Mouse (Mus musculus) embryonic facial prominence, embryonic 13.5 days (tissue): Measurements from ENCODE around the gene 4930519G04Rik. TPM values are rescaled to one million over a fixed set of nuclear protein-coding genes. Genes with fewer than 3 reads are reported as not detected.
A peak's percentile ranks its signal among the peaks of the same experiment; 100 is the strongest.
"Not testable (repeated sequence)": the region's sequence is repeated elsewhere in the genome, so short reads cannot be mapped to it uniquely, and the experiment has no call there.

Experiments used
- ATAC-seq: fragments of 200-750 bp; cut with Nextera tagmentation; 2 replicates; pipeline ENCODE4 v1.8.0; 2017; ENCODE audit warnings: low read depth; ENCODE audit not compliant: insufficient number of reproducible peaks, insufficient read depth, low FRiP score, low TSS enrichment
- H3K27ac ChIP-seq: fragments of 300-500 bp; sonication (generic); 2 replicates; pipeline ENCODE4 v1.5.1; 2015; ENCODE audit warnings: moderate library complexity, mild to moderate bottlenecking, inconsistent platforms
- H3K27me3 ChIP-seq: fragments of 300-500 bp; sonication (generic); 2 replicates; pipeline ENCODE4 v1.6.1; 2015; ENCODE audit warnings: mild to moderate bottlenecking, inconsistent platforms
- H3K36me3 ChIP-seq: fragments of 300-500 bp; sonication (generic); 2 replicates; pipeline ENCODE4 v1.6.1; 2015; ENCODE audit warnings: mild to moderate bottlenecking, inconsistent platforms
- H3K4me1 ChIP-seq: fragments of 300-500 bp; sonication (generic); 2 replicates; pipeline ENCODE4 v1.6.1; 2015; ENCODE audit warnings: inconsistent platforms
- H3K4me2 ChIP-seq: fragments of 300-500 bp; sonication (generic); 2 replicates; pipeline ENCODE4 v1.6.1; 2015; ENCODE audit warnings: moderate library complexity, mild to moderate bottlenecking, inconsistent platforms
- H3K4me3 ChIP-seq: fragments of 300-500 bp; sonication (generic); 2 replicates; pipeline ENCODE4 v1.5.1; 2015; ENCODE audit warnings: mild to moderate bottlenecking, inconsistent platforms
- H3K9ac ChIP-seq: fragments of 300-500 bp; sonication (generic); 2 replicates; pipeline ENCODE4 v1.6.1; 2015; ENCODE audit warnings: mild to moderate bottlenecking, inconsistent platforms
- H3K9me3 ChIP-seq: fragments of 300-500 bp; sonication (generic); 2 replicates; pipeline ENCODE4 v1.6.1; 2016; ENCODE audit warnings: inconsistent platforms
- WGBS: fragments of 180-500 bp; shearing (Covaris S2); methylation state at CpG from one replicate; pipeline ENCODE4 v1.1.7; 2015; ENCODE audit warnings: mixed read lengths; 5-methylcytosine and 5-hydroxymethylcytosine counted together
- polyA plus RNA-seq: library from polyadenylated mRNA; unstranded; fragments of >200 nt; fragmentation: Nextera tagmentation; extraction: Ambion mirVana; gene quantifications from 2 replicates; pipeline ENCODE4 v1.2.1, GENCODE M21; 2015

4930519G04Rik gene
- polyA plus RNA-seq, 1 experiment from 2014 or later, result 0.45 TPM

- no peaks in the 10 kb centered on the region for H3K9me3 ChIP-seq
- peak overlapping the region; percentile 51; the same call in 1 of the 2 replicates for H3K27ac ChIP-seq
- no peak overlapping the region for H3K9ac ChIP-seq
- 49% methylated on average over 5 of the region's 5 CpGs for WGBS
- H3K4me2 ChIP-seq, result no peak overlapping the region
- H3K27me3 ChIP-seq, result no peaks in the 10 kb centered on the region
- peaks cover 22% of the 10 kb centered on the region for H3K4me1 ChIP-seq
- no peaks in the 10 kb centered on the region for H3K36me3 ChIP-seq
- no peak overlapping the region for H3K4me3 ChIP-seq
- no peak for ATAC-seq
Measured at GRCm38 (mm10) chr5:114842674-114843073, 10.8 kb upstream of the 4930519G04Rik start.

DNA sequence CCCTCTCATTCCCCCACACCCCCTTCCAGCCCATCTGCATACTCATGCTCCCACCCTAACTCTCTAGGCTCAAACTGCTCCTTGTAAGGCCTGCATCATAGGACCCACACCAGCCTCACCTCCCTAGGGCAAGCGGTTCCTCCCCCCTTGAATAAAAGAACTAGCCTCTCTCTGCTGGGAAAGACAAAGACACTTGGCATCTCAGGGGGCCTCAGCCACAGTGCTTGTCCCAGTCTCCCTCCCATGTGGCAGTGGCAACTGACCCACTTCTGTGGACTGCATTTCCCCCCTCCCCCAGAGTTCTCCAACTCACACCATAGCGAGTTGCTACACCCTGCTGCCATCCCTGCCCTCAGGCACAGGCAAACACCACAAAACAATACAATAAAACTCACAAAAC is 9.1 kb upstream of the 4930519G04Rik start:
- ATAC-seq, result not testable (repeated sequence)

DNA sequence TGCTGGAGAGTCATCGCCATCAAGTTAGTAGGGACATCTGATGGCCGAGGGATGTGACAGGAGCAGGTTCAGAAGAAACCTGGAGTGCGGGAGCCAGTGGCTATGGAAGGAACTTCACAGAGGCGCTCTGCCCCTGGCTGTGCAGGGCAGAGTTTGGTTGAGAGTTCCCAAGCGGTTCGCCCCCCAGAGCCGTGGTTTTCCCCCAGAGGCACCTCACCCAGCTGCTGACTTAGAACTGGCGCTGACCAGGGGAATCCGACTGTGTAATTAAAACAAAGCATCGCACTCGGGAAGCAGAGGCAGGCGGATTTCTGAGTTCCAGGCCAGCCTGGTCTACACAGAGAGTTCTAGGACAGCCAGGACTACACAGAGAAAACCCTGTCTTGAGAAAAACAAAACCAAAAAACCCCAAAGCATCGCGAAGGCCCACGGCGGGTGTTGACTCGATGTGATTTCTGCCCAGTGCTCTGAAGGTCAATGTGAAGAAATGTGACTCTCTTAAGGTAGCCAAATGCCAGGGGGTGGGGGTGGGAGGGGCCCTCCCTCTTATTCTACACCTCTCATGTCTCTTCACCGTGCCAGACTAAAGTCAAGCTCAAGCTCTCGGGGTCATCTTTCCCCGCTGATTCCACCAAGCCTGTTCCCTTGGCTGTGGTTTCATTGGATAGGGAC is 1.8 kb upstream of the 4930519G04Rik start:
- H3K36me3 ChIP-seq, result no peaks in the 10 kb centered on the region
- no peaks in the 10 kb centered on the region for H3K9me3 ChIP-seq
- no peak overlapping the region for H3K27ac ChIP-seq
- ATAC-seq, result no peak
- no peak overlapping the region for H3K4me2 ChIP-seq
- no peaks in the 10 kb centered on the region for H3K27me3 ChIP-seq
- H3K4me1 ChIP-seq, result peaks cover 8% of the 10 kb centered on the region
- H3K9ac ChIP-seq, result no peak overlapping the region
- no peak overlapping the region for H3K4me3 ChIP-seq
- 81% methylated on average over 20 of the region's 20 CpGs for WGBS

More for the DNA sequence above, 9.1 kb upstream of the 4930519G04Rik start:
- not testable (repeated sequence) for H3K4me3 ChIP-seq, H3K9ac ChIP-seq, H3K36me3 ChIP-seq, H3K27ac ChIP-seq, H3K9me3 ChIP-seq, H3K27me3 ChIP-seq, H3K4me2 ChIP-seq
- H3K4me1 ChIP-seq, result peaks cover 22% of the 10 kb centered on the region
- 53% methylated on average over 2 of the region's 2 CpGs for whole genome bisulfite sequencing

DNA sequence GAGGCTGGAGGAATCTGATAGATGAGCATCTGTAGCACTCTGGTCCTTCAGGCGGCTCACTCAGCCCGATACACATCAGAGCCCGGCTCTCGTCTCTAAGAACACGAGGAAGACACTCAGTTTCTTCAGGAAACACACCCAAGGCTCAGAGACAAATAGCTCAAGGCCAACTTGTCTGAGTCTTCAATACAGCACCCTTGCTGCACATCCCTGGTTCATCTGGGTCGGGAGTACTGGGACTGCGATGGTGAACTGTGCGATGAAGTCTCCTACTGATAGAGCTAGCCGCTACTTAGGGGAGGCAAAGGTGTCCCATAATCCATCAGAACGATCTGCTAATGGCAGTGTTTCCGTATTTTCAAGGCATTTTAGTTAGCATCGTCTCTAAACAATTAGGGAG is 5.1 kb downstream of the 4930519G04Rik start, which contains the start of gene Gm9936:
Gene Gm9936 (minus strand): TSS at position 101 of the 400 bp plus-strand sequence.
- H3K9ac ChIP-seq, result peak within 1 kb of the TSS; percentile 66
- peak within 1 kb of the TSS; percentile 37 for H3K4me3 ChIP-seq
- peaks cover 8% of the 10 kb centered on the region; the same call in 1 of the 2 replicates for H3K27me3 ChIP-seq
- no peaks in the 10 kb centered on the region for H3K36me3 ChIP-seq
- H3K4me2 ChIP-seq, result peak within 1 kb of the TSS; percentile 68
- H3K9me3 ChIP-seq, result no peaks in the 10 kb centered on the region
- peaks cover 8% of the 10 kb centered on the region for H3K4me1 ChIP-seq
- no peak for ATAC-seq
- no peak within 1 kb of the TSS for H3K27ac ChIP-seq
- 82% methylated on average over 12 of the region's 12 CpGs for WGBS

DNA sequence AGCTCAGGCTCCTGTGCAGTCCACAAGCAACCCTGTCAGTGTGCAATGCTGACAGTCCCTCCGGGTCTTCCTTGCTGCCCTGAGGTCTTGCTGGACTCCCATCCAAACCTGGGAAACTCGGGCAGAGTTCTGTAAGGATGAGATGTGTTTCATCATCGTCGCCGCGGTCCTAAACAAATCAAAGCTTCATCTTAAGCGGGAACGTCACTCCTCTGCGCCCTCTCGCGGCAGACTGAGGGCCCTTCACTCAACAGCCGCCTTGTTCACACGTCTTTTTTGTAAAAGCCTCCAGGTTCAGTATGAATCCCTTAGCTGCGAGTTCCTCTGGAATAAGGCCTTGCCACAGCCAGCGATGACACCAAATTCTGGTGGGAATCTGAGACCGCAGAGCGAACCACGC is 5.8 kb downstream of the 4930519G04Rik start:
- Histone ChIP-seq H3K4me2 (peak overlapping the region; percentile 68), H3K9me3 (no peaks in the 10 kb centered on the region), H3K27me3 (peaks cover 8% of the 10 kb centered on the region; the same call in 1 of the 2 replicates), H3K9ac (peak overlapping the region; percentile 66), H3K4me3 (peak overlapping the region; percentile 37), H3K4me1 (peaks cover 4% of the 10 kb centered on the region), H3K27ac (no peak overlapping the region), H3K36me3 (no peaks in the 10 kb centered on the region)
- no peak for ATAC-seq
- 6% methylated on average over 18 of the region's 18 CpGs for WGBS

- no peak for ATAC-seq
- no peaks in the 10 kb centered on the region for H3K9me3 ChIP-seq
- no peaks in the 10 kb centered on the region for H3K4me1 ChIP-seq
- H3K27me3 ChIP-seq, result peaks cover 8% of the 10 kb centered on the region; the same call in 1 of the 2 replicates
- H3K9ac ChIP-seq, result no peak overlapping the region
- no peak overlapping the region for H3K4me3 ChIP-seq
- no peak overlapping the region for H3K4me2 ChIP-seq
- no peaks in the 10 kb centered on the region for H3K36me3 ChIP-seq
- WGBS, result 73% methylated on average over 6 of the region's 6 CpGs
- no peak overlapping the region for H3K27ac ChIP-seq
Measured at GRCm38 (mm10) chr5:114861730-114862129, 8.3 kb downstream of the 4930519G04Rik start.

DNA sequence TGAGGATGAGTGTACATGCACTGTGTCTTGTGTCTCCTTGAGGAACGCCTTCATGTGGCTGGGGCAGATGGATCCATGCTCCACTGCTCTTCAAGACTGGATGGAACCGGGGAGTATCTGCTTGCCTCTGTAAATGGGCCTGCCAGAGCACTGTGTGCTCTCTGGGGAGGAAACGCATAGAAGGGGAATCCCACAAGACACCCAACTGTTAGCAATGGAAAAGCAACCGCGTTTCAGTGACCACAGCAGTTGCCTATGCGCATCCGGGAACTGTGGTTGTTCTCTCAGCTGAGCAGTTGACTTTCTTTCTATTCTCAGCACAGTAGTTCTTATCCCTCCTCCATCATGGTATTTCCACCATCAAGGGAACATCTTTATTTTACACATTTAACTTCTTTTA is 11.3 kb downstream of the 4930519G04Rik start:
- ATAC-seq, result no peak
- H3K4me3 ChIP-seq, result no peak overlapping the region
- H3K4me2 ChIP-seq, result no peak overlapping the region
- 82% methylated on average over 7 of the region's 7 CpGs for WGBS
- no peak overlapping the region for H3K27ac ChIP-seq
- H3K27me3 ChIP-seq, result no peaks in the 10 kb centered on the region
- peaks cover 14% of the 10 kb centered on the region for H3K9me3 ChIP-seq
- no peaks in the 10 kb centered on the region for H3K4me1 ChIP-seq
- H3K9ac ChIP-seq, result no peak overlapping the region
- H3K36me3 ChIP-seq, result no peaks in the 10 kb centered on the region

DNA sequence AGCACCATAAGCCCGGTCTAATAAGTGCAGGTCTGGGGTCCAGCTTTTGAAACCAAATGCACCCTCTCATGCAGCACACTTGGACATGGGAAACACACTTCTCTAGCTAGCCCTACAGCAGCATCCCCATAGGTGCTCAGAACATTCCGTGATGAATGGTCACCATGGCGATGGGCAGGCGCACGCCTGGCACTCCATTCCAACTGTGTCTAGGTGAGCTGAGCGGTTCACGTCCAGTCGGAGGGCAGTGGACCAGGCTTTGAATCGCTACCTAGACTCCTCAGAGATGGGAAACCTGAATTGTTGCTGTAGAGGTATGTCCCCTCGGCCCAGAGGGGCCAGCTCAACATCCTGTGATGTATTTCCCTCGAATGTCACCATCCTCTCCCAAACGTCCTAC is 11.8 kb downstream of the 4930519G04Rik start:
- H3K9me3 ChIP-seq, result peaks cover 14% of the 10 kb centered on the region
- no peak overlapping the region for H3K9ac ChIP-seq
- no peaks in the 10 kb centered on the region for H3K4me1 ChIP-seq
- 90% methylated on average over 12 of the region's 12 CpGs for WGBS
- H3K27ac ChIP-seq, result no peak overlapping the region
- ATAC-seq, result no peak
- no peak overlapping the region for H3K4me2 ChIP-seq
- H3K27me3 ChIP-seq, result no peaks in the 10 kb centered on the region
- no peaks in the 10 kb centered on the region for H3K36me3 ChIP-seq
- no peak overlapping the region for H3K4me3 ChIP-seq

DNA sequence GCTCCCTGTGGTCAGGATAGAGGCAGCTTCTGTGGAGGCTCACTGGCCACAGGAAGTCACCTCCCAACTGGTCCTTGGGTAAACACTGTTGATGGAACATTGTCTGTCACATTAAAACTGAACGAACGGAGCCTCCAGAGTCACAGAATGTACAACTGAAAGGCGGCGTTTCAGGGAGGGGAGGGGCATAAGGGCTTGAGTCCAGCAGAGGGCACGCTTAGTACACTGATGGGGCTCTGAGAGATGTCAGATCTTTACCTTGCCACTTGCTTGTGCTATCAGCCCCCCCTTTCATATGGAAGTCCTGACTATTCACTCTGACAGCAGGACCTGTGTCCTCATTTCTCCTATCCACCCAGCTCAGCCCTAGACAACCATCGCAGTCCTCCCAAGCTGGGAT is 22.4 kb downstream of the 4930519G04Rik start:
- Histone ChIP-seq H3K4me1 (peaks cover 23% of the 10 kb centered on the region), H3K27ac (no peak overlapping the region), H3K9me3 (no peaks in the 10 kb centered on the region), H3K4me3 (no peak overlapping the region), H3K27me3 (no peaks in the 10 kb centered on the region), H3K4me2 (no peak overlapping the region), H3K9ac (no peak overlapping the region), H3K36me3 (no peaks in the 10 kb centered on the region)
- no peak; the same call in 1 of the 2 replicates for ATAC-seq
- WGBS, result 63% methylated on average over 6 of the region's 6 CpGs

DNA sequence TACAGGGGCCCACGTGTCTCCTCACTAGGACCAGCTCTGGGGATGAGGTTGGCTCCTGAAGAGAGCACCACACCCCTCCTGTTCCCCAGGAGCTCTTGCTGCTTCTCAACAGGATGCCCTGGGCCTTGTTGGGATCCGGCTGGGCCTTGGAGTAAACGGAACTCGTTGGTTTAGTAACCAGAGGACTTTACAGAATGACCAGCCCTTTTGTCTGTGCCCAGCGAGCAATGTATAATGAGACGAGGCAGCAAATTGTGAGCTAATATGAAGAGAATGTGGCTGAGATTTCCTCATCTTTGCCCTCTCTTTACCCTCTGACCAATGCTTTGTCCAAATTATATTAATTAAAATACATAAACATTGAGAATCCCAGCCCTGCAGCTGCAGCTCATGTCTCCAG is 22.9 kb downstream of the 4930519G04Rik start:
- WGBS, result 34% methylated on average over 6 of the region's 6 CpGs
- Histone ChIP-seq H3K9me3 (no peaks in the 10 kb centered on the region), H3K27me3 (no peaks in the 10 kb centered on the region), H3K4me1 (peaks cover 23% of the 10 kb centered on the region), H3K27ac (no peak overlapping the region), H3K4me3 (no peak overlapping the region), H3K9ac (no peak overlapping the region), H3K4me2 (no peak overlapping the region), H3K36me3 (no peaks in the 10 kb centered on the region)
- ATAC-seq, result no peak

DNA sequence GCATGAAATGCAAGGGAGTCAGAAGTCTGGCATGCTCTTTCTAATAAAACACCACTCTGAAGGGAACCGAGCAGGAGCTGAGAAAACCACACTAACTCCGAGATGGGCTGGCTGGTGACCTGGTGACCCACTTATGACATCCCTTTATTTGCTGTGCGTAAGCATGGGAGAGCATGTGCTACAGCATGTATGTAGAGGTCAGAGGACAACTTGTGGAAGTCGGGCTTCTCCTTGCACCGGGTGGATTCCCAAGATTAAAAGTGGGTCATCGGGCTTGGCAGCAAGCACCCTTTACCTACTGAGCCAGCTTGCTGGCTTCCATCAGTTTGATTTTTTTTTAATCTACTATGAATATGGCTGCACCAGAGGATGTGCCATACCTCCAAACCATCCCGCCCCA is 24.0 kb downstream of the 4930519G04Rik start:
- no peak for ATAC-seq
- WGBS, result 61% methylated on average over 7 of the region's 7 CpGs
- no peak overlapping the region for H3K4me3 ChIP-seq

DNA sequence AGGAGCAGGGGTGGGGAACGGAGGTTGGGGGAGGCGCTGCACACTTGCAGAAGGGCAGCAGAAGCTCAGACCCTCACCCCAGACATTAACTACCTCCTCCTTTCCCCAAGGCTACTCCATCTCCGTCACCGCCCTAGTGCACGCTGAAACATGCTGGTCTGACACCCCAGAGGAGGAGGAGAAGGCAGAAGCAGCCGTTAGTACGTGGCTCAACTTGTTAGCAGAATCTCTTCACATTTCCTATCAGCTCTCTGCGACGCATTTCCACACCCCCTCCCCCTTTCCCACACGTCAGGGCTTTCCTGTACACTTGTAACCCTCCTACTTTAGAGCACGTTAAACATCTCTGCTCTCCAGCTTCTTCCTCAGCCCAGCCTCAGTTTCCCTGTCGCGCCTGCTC is 25.9 kb downstream of the 4930519G04Rik start:
- no peak overlapping the region for H3K4me3 ChIP-seq

More for the DNA sequence above, 24.0 kb downstream of the 4930519G04Rik start:
- H3K4me2 ChIP-seq, result no peak overlapping the region
- H3K27ac ChIP-seq, result peak overlapping the region; percentile 39; the same call in 1 of the 2 replicates
- no peaks in the 10 kb centered on the region for H3K27me3 ChIP-seq
- no peaks in the 10 kb centered on the region for H3K9me3 ChIP-seq
- H3K9ac ChIP-seq, result no peak overlapping the region
- H3K4me1 ChIP-seq, result peaks cover 23% of the 10 kb centered on the region
- no peaks in the 10 kb centered on the region for H3K36me3 ChIP-seq

More for the DNA sequence above, 25.9 kb downstream of the 4930519G04Rik start:
- Histone ChIP-seq H3K4me1 (peaks cover 23% of the 10 kb centered on the region), H3K36me3 (no peaks in the 10 kb centered on the region), H3K27ac (no peak overlapping the region), H3K9me3 (no peaks in the 10 kb centered on the region), H3K9ac (no peak overlapping the region), H3K27me3 (no peaks in the 10 kb centered on the region), H3K4me2 (no peak overlapping the region)
- ATAC-seq, result no peak
- WGBS, result 55% methylated on average over 13 of the region's 13 CpGs
